Mouse (Mus musculus): ENCODE data around the gene Dlgap1. TPM values are rescaled to one million over a fixed set of nuclear protein-coding genes. Genes with fewer than 3 reads are reported as not detected.

Gene Dlgap1
- total RNA-seq, 2 experiments from 2014 or later: not detected

DNA sequence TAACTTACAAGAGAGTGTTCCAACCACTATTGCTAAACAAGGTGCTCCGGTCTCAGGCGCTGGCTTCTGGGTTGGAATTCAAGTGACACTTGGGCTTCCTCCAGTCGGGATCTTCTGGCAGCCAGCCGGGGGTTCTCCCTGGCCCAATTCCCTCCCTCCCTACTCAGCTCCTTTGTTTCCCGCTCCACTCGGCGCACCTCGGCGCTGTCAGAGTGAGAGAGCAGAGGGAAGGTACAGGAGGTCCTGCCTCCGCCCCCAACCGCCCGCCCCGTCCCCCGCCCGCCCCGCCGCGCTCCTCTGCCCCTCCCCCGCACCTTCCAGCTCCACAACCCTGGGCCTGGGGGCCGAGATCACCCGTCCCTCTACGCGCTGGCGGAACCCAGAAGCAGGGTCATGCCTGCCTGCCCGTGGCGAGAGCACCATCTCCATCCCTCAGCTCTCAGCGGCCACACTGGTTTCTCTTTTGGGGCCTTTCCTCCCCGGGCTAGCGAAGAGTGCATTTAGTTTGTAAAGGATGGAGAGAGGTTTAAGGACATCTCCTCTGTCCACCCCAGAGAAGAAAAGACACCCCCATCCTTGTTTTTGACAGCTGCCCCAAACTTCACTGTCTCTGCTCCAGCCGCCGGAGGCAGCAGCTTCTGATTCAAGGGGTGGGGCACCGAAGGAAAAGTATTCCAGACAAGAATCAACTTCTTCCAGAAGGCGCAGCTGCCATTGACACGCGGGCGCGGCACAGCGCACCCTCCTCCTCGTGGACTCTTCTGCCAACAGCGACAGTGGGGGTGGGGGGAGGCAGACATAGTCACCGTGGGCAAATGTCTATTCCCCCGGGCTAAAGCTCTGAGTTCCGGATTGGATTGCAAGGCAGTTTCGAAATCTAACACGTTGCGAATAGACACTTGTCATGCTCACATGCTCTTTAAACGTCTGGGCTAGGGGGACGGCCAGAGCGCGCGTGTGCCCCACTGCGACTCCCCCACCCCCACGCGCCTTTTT, 882.4 kb downstream of the Dlgap1 start:
- peak; percentile 38 for ATAC-seq (ENCODE audit: poor library complexity, severe bottlenecking)

DNA sequence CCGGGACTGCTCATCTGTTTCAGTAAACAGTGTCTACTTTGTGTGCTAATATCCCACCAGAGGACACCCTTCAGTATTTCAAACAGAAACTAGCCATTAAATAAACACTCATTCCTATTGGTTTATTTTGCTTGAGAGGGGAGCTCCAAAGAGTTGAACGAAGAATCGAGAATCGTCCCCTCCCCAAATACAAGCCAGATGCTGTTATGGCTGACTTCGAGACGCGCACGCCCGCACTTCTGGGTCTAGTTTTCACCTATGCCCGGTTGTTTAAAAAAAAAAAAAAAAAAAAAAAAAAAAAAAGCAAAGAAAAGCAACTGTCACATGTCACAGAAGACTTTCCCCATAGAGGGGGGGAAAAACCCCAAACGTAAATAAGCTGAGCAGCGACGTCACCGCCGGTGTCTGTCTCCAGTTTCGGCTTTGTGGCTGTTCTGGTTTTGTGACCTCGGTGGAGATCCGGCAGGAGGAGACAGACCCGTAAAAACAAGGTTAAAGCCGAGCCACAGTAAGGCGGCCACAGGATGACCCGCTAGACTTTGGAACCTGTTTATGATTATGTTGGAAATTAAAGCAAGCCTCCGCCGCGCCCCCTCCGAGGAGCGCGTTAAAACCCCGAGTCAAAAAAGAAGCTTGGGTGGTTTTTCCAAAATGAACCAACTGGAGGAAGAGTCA, 883.3 kb downstream of the Dlgap1 start:
- ATAC-seq (ENCODE audit: poor library complexity, severe bottlenecking): peak; percentile 13

DNA sequence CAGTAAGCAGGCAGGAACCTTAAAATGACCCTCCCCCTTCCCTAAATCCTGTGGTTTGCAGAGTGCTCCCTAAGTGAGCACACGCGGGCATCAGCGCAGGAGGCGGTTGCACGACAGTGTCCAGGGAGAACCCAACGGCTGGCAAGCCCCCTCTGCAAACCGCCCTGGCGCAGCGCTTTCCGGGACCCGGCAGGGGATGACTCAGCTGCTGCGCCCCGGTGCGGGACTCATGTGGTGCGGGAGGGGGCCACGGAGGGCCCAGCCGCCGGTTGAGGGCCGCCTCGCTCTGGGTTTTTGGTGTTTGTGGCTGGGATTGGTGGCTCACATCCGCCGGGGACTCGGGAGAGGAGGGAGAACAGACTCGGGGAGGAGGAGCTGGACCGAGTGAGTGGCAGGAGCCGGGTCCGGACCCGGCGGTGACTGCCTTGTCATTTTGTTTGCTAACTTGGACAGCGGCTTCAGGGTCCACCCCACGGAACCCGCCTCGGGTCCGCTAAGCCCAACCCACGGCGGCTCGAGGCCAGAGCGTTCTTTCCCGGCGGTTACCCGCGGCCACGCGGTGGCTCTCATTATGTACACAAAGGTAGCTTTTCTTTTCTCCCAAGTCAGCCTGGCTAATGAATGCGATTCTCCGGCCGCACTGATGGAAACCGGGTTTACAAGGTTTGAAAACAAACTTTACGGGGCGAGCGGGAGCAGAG, 884.0 kb downstream of the Dlgap1 start:
- peak; percentile 27 for ATAC-seq (ENCODE audit: poor library complexity, severe bottlenecking)

DNA sequence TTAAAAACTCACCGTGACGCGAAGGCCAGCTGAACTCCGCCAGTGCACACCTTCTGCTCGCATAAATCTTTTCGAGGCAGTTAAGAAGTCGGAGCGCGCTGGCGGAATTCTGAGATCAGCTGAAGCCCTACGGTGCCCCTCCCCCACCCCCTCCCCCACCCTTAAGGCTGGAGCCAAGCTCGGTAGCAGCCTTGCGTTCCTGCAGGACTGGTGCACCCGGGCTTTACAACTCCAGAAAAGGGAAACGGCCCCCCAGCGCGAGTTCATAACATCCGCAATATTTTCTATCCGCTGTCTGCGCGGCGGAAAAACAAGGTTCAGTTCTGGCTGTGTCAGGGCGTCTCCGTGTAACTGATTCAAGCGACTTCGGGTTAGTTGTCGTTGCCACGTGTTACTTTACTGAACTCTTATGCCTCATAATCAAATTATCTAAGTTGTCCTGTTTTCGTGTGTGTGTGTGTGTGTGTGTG, 884.6 kb downstream of the Dlgap1 start, which contains the start of gene Tgif1:
Gene Tgif1, minus strand, starts transcription at position 111 of the 470 bp plus-strand sequence.
- peak; percentile 14 for ATAC-seq (ENCODE audit: poor library complexity, severe bottlenecking)

DNA sequence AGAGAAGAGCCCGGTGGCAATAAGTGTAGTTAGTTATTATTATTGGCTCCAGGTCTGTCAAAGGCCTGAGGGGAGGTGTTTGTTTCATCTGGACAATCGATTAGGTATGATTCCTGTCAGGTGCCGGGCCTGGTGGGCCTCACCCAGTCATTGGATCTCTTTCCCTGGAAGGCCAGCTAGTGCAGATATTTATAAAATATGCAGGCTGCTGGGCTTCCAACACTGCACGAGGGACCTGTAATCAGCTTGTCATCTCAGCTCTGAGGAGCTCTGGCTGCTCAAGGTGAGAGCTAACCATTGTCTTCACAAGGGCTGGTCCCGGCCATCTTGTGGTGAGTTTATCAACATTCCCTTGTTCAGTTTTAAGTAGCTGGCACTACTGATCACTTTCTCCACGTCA, 885.1 kb downstream of the Dlgap1 start:
- no peak for ATAC-seq (ENCODE audit: poor library complexity, severe bottlenecking)

DNA sequence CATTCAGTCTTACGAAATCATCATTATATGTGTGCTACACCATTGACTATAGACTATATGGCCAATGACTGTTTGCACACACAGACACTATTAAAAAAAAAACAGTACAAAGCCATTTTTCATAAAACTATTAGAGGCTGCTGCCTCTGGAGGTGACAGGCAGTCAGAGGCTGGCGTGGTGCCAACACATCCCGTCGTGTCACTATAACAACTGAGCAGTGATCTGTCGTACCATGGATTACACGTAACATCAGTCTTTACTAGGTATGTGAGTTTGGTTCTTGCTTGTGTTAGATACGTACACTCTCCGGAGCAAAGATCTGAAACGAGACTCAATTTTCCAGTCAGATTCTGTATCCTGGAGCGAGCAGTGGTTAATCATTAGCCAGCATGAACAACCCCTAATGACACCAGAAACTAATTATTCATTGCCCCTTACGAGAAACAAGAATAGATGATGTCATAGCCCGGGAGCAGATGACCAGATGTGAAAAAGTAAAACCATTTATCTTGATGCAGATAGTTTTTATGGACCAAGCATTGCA, 888.1 kb downstream of the Dlgap1 start:
- ATAC-seq (ENCODE audit: poor library complexity, severe bottlenecking): no peak

DNA sequence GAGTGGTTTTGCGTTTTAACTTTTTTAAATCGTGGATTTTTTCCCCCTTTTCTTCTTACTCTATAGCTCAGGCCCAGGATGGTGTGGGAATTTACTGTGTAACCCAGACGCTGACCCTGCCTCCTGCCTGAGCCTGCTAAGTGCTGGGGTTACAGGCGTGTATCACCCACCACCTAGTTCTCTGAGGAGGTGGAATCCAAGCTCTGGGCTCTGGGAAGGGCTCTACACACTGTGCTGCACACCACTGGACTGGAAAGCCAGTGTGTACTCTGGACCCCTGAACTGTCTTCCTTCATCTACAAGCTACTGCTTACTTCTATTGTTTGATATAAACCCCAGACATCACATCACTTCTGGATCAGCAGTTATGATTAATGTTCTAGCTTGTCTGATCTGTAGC, 889.9 kb downstream of the Dlgap1 start:
- no peak for ATAC-seq (ENCODE audit: poor library complexity, severe bottlenecking)

DNA sequence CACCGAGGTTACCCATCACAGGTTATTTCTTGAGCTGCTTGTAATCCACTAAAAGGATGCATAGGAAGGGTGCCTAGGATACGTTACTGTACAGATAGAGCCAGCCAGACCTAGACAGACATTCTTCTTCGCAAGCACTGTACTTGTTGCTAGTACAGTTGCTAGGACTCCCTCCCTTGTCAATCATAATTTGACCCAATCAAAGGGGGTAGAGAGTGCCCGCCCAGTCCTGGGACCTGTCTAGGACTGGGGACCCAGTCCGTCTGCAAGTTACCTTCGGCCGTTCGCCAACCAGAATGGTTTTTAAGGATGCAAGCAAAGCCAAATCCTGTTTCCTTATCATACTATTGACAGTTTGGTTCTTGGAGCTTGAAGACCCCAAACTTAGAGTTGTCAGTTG, 895.2 kb downstream of the Dlgap1 start:
- ATAC-seq (ENCODE audit: poor library complexity, severe bottlenecking): no peak

DNA sequence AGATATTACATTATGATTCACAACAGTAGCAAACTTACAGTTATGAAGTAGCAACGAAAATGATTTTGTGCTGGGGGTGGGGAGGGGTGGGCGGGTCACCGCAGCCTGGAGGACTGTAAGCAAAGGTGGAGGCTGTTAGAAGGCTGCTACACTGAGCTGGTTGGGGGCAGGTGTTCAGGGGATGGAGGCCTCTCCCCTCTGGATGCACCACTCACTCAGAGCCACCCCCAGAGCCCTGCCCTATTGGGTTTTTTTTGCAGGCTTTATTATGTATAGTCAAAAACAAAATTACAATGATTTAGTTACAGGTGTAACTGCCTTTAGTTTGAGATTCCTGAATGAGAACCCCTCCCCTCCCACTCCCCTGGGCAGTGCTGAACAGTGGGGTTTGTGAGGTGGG, 895.8 kb downstream of the Dlgap1 start:
- no peak for ATAC-seq (ENCODE audit: poor library complexity, severe bottlenecking)

DNA sequence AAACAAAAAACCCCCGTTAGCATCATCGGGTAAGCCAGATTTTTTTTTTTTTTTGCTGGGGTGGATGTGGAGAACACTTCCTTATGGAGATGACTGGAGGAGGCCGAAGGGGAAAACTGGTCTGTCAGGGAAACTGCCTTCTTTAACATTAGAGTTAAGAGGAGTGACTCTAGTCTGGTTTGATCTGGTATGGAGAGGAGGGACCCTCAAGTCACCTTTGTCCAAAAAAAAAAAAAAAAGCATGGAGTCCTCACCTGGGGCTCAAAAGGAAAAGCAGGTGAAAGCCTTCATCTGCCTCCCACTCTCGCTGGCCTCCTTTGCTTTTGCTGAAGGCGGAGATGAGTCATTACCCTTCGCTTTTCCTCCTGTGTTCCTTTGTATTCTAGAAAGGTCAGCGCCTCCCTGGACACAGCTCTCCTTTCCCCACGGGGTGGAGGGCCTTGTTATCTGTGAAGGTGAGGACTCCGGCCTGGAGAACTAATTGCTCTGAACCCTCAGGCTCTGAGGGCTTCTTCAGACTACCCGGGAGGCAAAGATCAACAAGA, 896.3 kb downstream of the Dlgap1 start:
- no peak for ATAC-seq (ENCODE audit: poor library complexity, severe bottlenecking)

DNA sequence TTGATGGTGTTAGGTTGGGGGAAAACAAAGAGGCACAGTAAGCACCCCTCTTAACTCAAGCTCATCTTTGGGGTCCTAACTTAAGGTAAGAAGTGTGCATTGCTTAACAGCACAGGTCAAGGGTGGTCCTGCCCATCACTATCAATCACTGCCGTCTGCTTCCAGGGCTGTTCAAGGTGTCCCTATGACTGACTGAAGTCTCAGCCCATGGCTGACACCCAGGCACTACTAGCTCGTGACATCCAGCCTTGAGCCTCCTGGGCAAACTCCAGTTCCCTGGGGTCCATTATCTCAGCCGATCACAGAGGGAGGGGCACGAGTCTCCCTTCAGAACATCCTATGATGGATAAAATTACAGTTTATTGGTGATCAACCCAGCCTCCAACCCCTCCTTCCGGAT, 897.2 kb downstream of the Dlgap1 start:
- ATAC-seq (ENCODE audit: poor library complexity, severe bottlenecking): no peak

DNA sequence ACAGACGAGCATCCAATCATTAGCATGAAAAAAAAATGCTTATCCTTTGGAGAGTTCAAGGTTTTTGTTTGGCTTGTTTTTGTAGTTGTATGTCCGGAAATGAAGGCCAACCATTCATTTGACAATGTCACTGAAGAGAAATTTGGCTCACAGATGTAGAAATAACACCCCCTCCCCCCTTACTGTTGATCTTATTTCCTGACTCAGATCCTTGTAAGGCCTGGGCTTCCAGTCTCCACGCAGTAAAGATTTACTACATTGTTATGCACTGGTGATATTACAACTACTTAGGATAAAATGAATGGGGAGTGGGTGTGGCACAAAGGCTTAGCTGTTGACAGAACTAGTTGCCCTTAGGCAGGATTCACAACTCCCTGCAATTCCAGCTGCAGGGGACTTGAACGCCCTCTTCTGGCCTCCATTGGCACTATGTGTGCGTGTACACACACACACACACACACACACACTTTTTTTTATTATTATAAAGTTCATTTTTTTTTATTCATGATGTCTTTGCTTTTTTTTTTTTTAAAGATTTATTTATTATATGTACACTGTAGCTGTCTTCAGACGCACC, 897.8 kb downstream of the Dlgap1 start:
- no peak for ATAC-seq (ENCODE audit: poor library complexity, severe bottlenecking)

DNA sequence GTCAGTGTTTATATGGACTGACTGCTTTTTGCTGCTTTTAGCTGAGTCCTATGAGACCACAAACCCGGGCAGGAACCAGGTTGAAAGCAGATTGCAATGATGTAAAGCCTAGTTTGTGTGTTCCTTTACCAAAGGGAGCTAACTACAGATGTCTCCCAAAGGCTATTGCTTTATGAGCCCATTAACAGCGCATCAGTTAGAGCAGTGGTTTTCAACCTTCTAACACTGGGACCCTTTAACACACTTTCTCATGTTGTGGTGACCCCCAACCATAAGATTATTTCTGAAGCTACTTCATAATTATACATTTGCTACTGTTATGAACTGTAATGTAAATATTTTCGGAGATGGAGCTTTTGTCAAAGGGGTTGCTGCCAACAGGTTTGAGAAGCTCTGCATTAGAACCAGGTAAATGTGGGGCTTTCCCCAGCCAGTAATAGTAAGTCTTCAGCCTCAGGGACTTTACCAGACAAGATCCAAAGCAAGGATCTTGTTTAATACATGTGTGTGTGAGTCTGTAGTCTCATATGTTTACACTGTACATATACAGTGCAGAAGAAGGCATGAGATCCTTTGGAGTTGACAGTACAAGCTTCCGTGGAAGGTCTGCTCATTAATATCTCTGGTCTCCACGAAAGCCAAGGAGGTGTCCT, 899.8 kb downstream of the Dlgap1 start:
- ATAC-seq (ENCODE audit: poor library complexity, severe bottlenecking): no peak

DNA sequence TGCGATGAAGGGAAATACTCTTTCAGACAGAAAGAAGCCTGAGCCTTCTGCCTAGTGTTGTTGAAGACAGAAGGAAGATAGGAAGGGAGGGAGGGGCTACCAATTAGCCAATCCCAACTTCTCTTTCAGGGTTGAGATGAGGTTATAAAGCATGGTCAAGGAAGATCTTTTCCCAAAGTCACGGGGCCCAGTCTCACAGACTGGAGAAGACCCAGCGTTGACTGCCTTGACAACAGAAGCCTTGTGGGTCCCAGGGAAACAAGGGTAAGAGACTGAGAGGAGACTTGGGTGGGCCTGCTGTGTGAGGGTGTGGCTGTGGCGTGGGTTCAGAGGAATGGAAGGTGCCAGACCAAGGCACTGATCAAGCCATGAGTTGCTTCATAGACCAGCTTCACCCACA, 901.7 kb downstream of the Dlgap1 start:
- no peak for ATAC-seq (ENCODE audit: poor library complexity, severe bottlenecking)
